Mouse (Mus musculus): Measurements from ENCODE around the gene Ager. TPM values are rescaled to one million over a fixed set of nuclear protein-coding genes. Genes with fewer than 3 reads are reported as not detected.

The Ager gene
- polyA plus RNA-seq, 1 experiment, result 1.9 TPM

DNA sequence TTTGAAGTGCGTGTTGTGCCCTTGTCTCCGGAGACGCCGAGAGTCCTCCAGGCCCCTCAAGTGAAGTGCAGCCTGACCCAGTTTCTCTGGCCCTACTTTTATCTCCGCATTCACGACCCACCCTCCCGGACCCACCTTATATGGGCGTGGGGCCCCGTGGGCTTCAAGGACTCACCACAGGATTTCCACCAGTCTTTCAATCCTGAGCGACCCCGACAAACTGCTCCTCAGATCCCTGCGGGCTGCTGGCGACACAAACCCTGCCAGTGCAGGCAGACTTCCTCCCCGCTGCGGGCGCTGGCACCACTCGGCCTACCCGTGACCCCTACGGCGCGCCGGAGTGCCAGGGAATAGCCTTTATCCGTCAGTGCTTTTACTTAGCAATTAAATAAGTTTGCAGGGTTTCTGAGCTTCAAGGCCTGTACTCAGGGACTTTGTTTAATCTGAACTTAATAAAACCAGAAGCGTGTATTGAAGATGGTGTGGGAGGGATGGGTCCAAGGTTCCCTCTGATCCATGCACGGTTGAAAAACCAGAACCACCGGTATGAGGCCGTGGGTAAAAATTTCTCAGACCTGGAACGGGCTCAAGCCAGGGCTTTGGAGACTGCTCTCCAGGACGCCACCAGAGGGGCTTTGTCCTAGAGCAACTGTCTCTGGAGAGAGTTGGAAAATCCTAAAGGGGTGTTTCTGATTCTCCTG lies 30.4 kb downstream of the Ager start, which contains the start of gene Ppt2:
TSS of gene Ppt2 (minus strand) at position 568 of the 701 bp plus-strand sequence.
- no peak for DNase-seq (ENCODE audit: low read depth, low spot score)
- WGBS, result 1% methylated on average over 29 of the region's 29 CpGs

DNA sequence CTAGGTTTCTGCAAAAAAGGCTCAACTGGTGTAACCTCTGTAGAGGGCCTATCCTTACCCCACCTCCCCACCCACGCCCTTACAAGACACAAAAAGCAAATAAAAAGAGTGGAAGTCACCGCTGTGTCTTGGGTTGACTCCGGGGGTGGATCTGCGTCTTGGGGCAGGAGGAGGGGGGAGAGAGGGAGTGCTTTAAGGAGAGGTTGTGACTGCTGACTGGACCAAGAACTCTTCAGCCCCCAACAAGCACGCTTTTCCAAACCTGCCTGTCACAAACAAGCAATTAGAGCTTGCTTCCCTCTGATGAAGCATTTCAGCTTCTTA lies 30.9 kb downstream of the Ager start:
- DNase-seq (ENCODE audit: low read depth, low spot score), result no peak
- WGBS, result 5% methylated on average over 5 of the region's 5 CpGs

- 33% methylated on average over 16 of the region's 16 CpGs for WGBS
- no peak for DNase-seq (ENCODE audit: low read depth, low spot score)
Measured at GRCm38 (mm10) chr17:34629221-34629751, 31.6 kb downstream of the Ager start, which contains the start of gene Prrt1. Gene Prrt1 (plus strand): TSS chr17:34629533.

- 66% methylated on average over 12 of the region's 12 CpGs for WGBS
- no peak for DNase-seq (ENCODE audit: low read depth, low spot score)
Measured at GRCm38 (mm10) chr17:34629796-34630603, 32.3 kb downstream of the Ager start.

- 11% methylated on average over 48 of the region's 48 CpGs for WGBS
Measured at GRCm38 (mm10) chr17:34630761-34631301, 33.2 kb downstream of the Ager start.

GRCm38 (mm10) chr17:34631647-34632046 lies 34.0 kb downstream of the Ager start:
- WGBS, result 32% methylated on average over 12 of the region's 12 CpGs

More at GRCm38 (mm10) chr17:34630761-34631301, 33.2 kb downstream of the Ager start:
- DNase-seq (ENCODE audit: low read depth, low spot score), result no peak

GRCm38 (mm10) chr17:34632261-34632691 lies 34.6 kb downstream of the Ager start:
- DNase-seq (ENCODE audit: low read depth, low spot score), result no peak
- WGBS, result 1% methylated on average over 26 of the region's 26 CpGs

More at GRCm38 (mm10) chr17:34631647-34632046, 34.0 kb downstream of the Ager start:
- no peak for DNase-seq (ENCODE audit: low read depth, low spot score)

GRCm38 (mm10) chr17:34635671-34636070 lies 38.0 kb downstream of the Ager start:
- WGBS, result 76% methylated on average over 2 of the region's 2 CpGs
- DNase-seq (ENCODE audit: low read depth, low spot score), result no peak

DNA sequence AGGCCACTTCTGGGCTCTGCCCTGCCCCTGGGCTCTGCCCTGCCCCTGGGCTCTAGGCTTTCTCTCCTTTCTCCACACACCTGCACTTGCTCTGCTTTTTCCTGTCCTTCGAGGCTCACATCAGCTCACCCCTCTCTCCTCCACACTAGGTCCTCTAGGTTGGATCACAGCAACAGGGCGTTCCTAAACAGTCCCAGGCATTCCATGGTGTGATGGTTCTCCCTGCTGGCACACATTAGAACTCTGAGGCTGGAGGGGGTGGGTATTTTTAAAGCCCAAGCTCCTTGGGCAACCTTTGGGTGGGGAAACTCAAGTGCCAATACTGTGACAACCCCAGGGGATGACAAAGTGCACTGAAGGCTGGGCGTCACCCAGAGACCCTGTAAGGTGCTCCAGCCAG lies 39.8 kb downstream of the Ager start:
- DNase-seq (ENCODE audit: low read depth, low spot score), result no peak
- WGBS, result 60% methylated on average over 3 of the region's 3 CpGs

- 79% methylated on average over 7 of the region's 7 CpGs for WGBS
- no peak for DNase-seq (ENCODE audit: low read depth, low spot score)
Measured at GRCm38 (mm10) chr17:34639461-34640255, 42.0 kb downstream of the Ager start.

DNA sequence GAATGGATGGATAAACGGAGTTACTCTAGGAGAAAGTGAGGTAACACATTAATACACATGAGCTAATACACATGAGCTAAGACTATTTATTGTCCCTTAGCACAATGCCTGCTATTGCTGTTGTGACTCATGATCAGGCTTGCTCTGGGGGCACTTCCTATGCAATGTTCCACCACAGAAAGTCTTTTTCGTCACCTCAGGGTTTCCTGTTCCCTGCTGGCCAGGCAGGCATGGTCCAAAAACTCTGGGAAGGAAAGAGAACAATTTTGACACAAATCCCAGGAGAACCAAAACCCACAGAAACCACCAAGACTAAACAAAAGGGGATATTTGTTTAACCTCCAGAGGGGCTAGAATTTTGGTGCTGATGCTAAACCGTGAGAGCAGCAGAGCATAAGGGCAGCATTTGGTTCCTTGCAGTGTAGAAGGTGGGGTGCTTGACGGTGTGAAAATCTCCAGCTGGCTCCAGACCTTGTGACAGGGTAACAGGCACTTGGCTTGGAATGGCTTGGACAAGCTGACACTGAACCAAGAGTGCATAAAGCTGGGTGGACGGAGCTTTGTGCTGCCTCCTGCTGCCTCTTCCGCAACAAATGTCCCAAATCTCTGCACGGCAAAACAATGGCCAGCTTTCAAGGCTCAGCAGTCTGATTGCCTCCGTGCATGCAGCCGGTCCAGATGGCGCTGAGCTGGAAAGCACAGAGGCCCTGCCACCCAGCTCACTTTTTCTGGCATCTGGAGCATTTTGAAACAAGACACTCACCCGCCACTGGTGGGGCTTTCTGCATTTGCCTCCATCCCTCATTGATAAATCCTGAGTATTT lies 43.3 kb downstream of the Ager start:
- WGBS, result 34% methylated on average over 11 of the region's 11 CpGs
- DNase-seq (ENCODE audit: low read depth, low spot score), result no peak

- 66% methylated on average over 3 of the region's 3 CpGs for WGBS
- no peak for DNase-seq (ENCODE audit: low read depth, low spot score)
Measured at GRCm38 (mm10) chr17:34641945-34642344, 44.3 kb downstream of the Ager start.

DNA sequence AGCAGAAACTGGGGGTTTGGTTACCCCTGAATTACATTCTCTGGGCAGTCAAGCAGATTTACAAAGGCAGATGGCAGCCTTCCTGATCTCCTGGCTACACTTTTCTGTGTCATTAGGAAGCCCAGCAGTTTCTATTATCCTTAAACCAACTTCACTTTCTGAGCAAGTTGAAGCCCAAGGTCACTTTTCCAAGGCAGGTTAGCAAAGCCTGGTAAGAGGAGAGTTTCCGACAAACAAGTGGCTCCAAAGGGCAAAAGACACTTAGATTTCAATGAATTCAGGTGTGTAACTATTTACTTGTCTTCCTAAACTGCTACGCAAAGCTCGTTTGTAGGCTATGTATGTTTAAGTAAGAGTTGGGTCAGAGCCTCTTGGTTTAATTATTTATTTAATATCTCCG lies 45.7 kb downstream of the Ager start:
- 69% methylated on average over 4 of the region's 4 CpGs for WGBS
- DNase-seq (ENCODE audit: low read depth, low spot score), result no peak

- 68% methylated on average over 10 of the region's 10 CpGs for WGBS
- no peak for DNase-seq (ENCODE audit: low read depth, low spot score)
Measured at GRCm38 (mm10) chr17:34643944-34644343, 46.3 kb downstream of the Ager start.

- DNase-seq (ENCODE audit: low read depth, low spot score), result peak; percentile 96
- WGBS, result under 1% methylated on average over 16 of the region's 16 CpGs
Measured at GRCm38 (mm10) chr17:34644608-34645007, 46.9 kb downstream of the Ager start, which contains the start of gene Fkbpl. Gene Fkbpl (plus strand): TSS chr17:34644764.

GRCm38 (mm10) chr17:34645256-34645829 lies 47.7 kb downstream of the Ager start:
- DNase-seq (ENCODE audit: low read depth, low spot score), result no peak
- WGBS, result 46% methylated on average over 10 of the region's 10 CpGs

DNA sequence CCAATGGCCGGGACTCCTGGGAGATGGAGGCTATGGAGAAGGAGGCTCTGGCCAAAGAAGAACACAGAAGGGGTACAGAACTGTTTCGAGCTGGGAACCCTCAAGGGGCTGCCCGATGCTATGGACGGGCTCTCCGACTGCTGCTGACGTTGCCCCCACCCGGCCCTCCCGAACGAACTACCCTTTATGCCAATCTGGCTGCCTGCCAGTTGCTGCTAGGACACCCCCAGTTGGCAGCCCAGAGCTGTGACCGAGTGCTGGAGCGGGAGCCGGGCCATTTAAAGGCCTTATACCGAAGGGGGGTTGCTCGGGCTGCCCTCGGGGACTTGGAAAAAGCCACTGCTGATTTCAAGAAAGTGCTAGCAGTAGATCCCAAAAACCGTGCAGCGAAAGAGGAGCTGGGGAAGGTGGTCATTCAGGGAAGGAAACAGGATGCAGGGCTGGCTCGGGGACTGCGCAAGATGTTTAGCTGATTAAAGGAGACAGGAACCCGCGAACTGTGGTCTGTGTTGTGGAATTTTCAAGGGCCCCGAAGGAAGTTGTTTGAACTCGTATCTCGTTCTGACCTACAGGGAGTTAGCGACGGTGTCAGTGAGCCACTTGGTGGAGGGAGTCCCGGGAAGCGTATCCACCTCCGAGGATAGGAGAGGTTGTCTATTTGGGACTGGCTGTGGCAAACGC lies 48.3 kb downstream of the Ager start:
- 88% methylated on average over 30 of the region's 30 CpGs for WGBS
- no peak for DNase-seq (ENCODE audit: low read depth, low spot score)
